Mouse (Mus musculus): Measurements from ENCODE around the gene Asphd2. TPM values are rescaled to one million over a fixed set of nuclear protein-coding genes. Genes with fewer than 3 reads are reported as not detected.
"Not testable (repeated sequence)": the region's sequence is repeated elsewhere in the genome, so short reads cannot be mapped to it uniquely, and the experiment has no call there.

The Asphd2 gene
- polyA plus RNA-seq, 1 experiment from 2014 or later: 1.7 TPM

DNA sequence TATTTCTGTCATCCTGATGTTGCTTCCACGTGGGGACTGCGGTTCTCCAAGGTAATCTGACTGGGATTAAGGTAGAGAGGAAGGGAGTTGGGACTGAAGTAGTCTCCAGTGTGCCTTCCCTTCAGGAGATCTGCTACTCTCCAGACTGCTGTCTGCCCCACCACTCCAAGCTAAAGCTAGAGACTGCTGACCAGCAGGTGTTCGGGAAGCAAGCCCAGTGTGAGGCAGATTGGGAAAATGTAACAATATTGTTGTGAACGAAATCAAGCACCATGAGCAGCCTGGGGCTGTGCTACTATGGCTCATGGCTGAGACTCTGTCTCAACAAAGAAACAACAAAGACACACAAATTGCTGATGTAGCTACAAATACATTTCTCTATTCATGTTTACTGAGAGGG is 23.4 kb upstream of the Asphd2 start:
- Histone ChIP-seq H3K4me3 (ENCODE audit: low read length) (no peak overlapping the region), H3K27me3 (ENCODE audit: control insufficient read depth, insufficient read depth, low read depth, low read length) (no peaks in the 10 kb centered on the region; the same call in 1 of the 2 replicates), H3K36me3 (ENCODE audit: control insufficient read depth, insufficient read depth, low read length) (no peaks in the 10 kb centered on the region), H3K4me1 (replicated peaks; ENCODE audit: control insufficient read depth, insufficient read depth, low read length) (no peaks in the 10 kb centered on the region), H3K4me2 (ENCODE audit: low read depth, low read length) (no peak overlapping the region), H3K9me3 (ENCODE audit: control insufficient read depth, low read length) (no peaks in the 10 kb centered on the region), H3K27ac (ENCODE audit: low read length) (no peak overlapping the region), H3K9ac (ENCODE audit: low read length) (no peak overlapping the region)
- 55% methylated on average over 4 of the region's 4 CpGs for WGBS
- ATAC-seq (ENCODE audit: low read depth): no peak

DNA sequence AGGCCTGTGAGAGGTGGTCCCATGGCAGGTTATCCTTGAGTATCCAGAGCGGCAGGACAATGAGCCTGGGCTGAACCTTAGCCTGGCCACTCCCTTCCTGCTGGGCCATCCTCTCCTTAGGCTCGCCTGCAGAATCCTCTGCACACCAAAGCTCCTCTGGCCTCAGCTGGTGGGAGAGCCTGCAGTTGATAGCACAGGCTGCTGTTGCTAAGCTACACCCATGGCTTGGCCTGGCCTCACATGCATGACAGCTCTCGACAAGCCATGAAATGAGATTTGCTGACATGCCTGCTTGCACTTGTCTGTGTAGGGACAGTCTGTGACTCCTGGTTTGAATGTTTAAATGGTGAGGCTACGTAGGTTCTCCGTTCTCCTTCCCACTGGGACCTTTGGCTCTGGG is 22.0 kb upstream of the Asphd2 start:
- no peak for ATAC-seq (ENCODE audit: low read depth)
- Histone ChIP-seq H3K36me3 (ENCODE audit: control insufficient read depth, insufficient read depth, low read length) (no peaks in the 10 kb centered on the region), H3K4me3 (ENCODE audit: low read length) (no peak overlapping the region), H3K9me3 (ENCODE audit: control insufficient read depth, low read length) (no peaks in the 10 kb centered on the region), H3K27ac (ENCODE audit: low read length) (no peak overlapping the region), H3K9ac (ENCODE audit: low read length) (no peak overlapping the region), H3K27me3 (ENCODE audit: control insufficient read depth, insufficient read depth, low read depth, low read length) (no peaks in the 10 kb centered on the region; the same call in 1 of the 2 replicates), H3K4me1 (replicated peaks; ENCODE audit: control insufficient read depth, insufficient read depth, low read length) (no peaks in the 10 kb centered on the region), H3K4me2 (ENCODE audit: low read depth, low read length) (no peak overlapping the region)
- WGBS: 64% methylated on average over 5 of the region's 5 CpGs

DNA sequence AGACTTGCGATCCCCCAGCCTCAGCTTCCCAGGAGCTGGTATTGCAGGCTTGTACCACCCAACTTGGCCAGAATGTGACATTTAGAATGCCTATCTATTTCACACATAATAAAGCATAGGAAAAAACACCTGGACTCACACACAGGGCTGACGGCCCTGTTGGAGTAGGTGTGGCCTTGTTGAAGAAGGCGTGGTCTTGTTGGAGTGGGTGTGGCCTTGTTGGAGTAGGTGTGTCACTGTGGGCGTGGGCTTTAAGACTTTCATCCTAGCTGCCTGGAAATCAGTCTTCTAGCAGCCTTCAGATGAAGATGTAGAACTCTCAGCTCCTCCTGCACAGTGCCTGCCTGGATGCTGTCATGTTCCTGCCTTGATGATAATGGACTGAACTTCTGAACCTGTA is 18.1 kb upstream of the Asphd2 start:
- H3K4me2 ChIP-seq (ENCODE audit: low read depth, low read length); H3K9ac ChIP-seq (ENCODE audit: low read length); H3K4me1 ChIP-seq (replicated peaks; ENCODE audit: control insufficient read depth, insufficient read depth, low read length); H3K27ac ChIP-seq (ENCODE audit: low read length); H3K9me3 ChIP-seq (ENCODE audit: control insufficient read depth, low read length); H3K36me3 ChIP-seq (ENCODE audit: control insufficient read depth, insufficient read depth, low read length); H3K27me3 ChIP-seq (ENCODE audit: control insufficient read depth, insufficient read depth, low read depth, low read length); ATAC-seq (ENCODE audit: low read depth); H3K4me3 ChIP-seq (ENCODE audit: low read length): not testable (repeated sequence)
- 70% methylated on average over 4 of the region's 4 CpGs for WGBS

DNA sequence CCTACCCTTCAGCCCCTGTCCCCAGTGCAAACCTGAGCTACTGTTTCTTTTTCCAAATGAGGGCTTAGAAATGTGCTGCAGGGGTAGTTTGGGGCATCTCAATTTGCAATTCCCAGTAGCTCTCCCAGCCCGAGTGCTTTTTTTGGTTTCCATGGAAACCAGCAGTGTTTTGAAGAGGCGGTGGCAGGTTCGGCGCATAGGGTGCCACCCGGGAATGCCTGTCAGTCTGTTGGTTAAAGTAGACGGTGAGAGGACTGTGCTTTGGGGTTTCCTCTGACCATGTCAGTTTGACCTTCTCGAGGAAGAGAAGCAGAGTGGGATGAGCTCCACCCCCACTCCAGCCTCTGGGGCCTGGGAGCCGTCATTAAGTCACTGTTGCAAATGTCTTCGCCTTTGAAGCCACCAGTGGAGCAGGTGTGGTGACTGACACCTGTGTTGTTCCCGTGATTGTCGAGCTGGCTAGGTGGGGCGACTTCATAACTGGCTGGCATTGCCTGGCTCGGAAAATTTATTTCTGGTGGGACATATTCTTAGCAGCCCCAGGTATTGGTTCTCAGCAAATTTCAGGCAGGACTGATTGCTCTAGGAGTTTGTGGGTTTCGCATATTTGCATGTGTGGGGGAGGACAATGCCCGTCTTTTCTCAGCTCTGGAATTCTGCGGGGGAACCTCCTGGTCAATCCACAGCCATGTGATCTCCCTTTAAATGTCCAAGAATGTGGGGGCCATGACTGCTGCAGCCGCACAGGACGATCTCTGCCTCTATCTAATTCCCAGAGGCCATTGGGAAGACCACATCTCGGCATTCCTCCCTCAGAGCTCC is 17.1 kb upstream of the Asphd2 start:
- H3K4me3 ChIP-seq (ENCODE audit: low read length): no peak overlapping the region
- H3K27me3 ChIP-seq (ENCODE audit: control insufficient read depth, insufficient read depth, low read depth, low read length): peaks cover 2% of the 10 kb centered on the region; the same call in 1 of the 2 replicates
- no peak overlapping the region for H3K27ac ChIP-seq (ENCODE audit: low read length)
- ATAC-seq (ENCODE audit: low read depth): no peak
- H3K4me1 ChIP-seq (replicated peaks; ENCODE audit: control insufficient read depth, insufficient read depth, low read length): no peaks in the 10 kb centered on the region
- H3K9ac ChIP-seq (ENCODE audit: low read length): no peak overlapping the region
- no peak overlapping the region for H3K4me2 ChIP-seq (ENCODE audit: low read depth, low read length)
- WGBS: 10% methylated on average over 19 of the region's 19 CpGs
- no peaks in the 10 kb centered on the region for H3K9me3 ChIP-seq (ENCODE audit: control insufficient read depth, low read length)
- no peaks in the 10 kb centered on the region for H3K36me3 ChIP-seq (ENCODE audit: control insufficient read depth, insufficient read depth, low read length)

DNA sequence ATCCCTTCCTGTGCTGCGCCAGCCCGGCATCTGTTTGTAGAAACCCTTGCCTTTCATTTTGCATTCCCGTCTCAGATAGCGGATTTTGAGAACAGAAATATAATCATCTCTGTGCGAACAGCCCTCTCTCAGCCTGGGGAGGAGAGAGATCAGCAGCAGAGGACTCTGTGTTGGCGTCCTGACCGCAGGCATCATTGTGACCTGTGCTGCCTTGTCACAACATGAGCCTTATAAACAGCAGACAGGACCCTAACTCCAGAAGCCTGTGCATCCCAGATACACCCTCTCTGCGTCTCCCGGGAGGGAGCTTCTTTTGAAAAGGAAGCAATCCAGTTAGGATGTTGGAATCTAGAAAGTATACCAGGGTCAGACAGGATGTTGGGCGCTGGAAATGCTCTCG is 16.4 kb upstream of the Asphd2 start:
- Histone ChIP-seq H3K4me1 (replicated peaks; ENCODE audit: control insufficient read depth, insufficient read depth, low read length) (no peaks in the 10 kb centered on the region), H3K36me3 (ENCODE audit: control insufficient read depth, insufficient read depth, low read length) (no peaks in the 10 kb centered on the region), H3K27ac (ENCODE audit: low read length) (no peak overlapping the region), H3K4me2 (ENCODE audit: low read depth, low read length) (no peak overlapping the region), H3K27me3 (ENCODE audit: control insufficient read depth, insufficient read depth, low read depth, low read length) (peaks cover 2% of the 10 kb centered on the region; the same call in 1 of the 2 replicates), H3K9ac (ENCODE audit: low read length) (no peak overlapping the region), H3K9me3 (ENCODE audit: control insufficient read depth, low read length) (no peaks in the 10 kb centered on the region), H3K4me3 (ENCODE audit: low read length) (no peak overlapping the region)
- no peak for ATAC-seq (ENCODE audit: low read depth)
- WGBS: 29% methylated on average over 11 of the region's 11 CpGs

DNA sequence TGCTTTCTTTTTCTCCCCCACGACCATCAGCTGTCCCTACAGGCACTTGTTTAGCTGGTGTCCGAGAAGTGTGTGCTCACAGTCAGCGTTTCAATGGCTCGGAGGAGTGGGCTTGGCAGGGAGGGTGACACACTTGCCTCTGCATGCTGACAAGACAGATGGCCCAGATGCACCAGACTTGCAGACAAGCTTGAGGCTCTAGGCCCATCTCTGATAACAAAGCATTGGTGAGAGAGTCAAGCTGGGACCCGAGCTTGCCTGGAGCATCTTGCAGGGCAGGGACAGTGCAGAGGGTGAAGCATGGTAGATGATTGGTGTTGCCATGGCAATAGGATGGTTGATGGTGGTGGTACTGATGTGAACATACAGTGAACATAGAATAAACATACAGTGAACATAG is 14.6 kb upstream of the Asphd2 start:
- Histone ChIP-seq H3K4me1 (replicated peaks; ENCODE audit: control insufficient read depth, insufficient read depth, low read length) (no peaks in the 10 kb centered on the region), H3K36me3 (ENCODE audit: control insufficient read depth, insufficient read depth, low read length) (no peaks in the 10 kb centered on the region), H3K9ac (ENCODE audit: low read length) (no peak overlapping the region), H3K27me3 (ENCODE audit: control insufficient read depth, insufficient read depth, low read depth, low read length) (peaks cover 2% of the 10 kb centered on the region; the same call in 1 of the 2 replicates), H3K4me2 (ENCODE audit: low read depth, low read length) (no peak overlapping the region), H3K27ac (ENCODE audit: low read length) (no peak overlapping the region), H3K4me3 (ENCODE audit: low read length) (no peak overlapping the region), H3K9me3 (ENCODE audit: control insufficient read depth, low read length) (no peaks in the 10 kb centered on the region)
- WGBS: 33% methylated on average over 5 of the region's 5 CpGs
- ATAC-seq (ENCODE audit: low read depth): no peak

DNA sequence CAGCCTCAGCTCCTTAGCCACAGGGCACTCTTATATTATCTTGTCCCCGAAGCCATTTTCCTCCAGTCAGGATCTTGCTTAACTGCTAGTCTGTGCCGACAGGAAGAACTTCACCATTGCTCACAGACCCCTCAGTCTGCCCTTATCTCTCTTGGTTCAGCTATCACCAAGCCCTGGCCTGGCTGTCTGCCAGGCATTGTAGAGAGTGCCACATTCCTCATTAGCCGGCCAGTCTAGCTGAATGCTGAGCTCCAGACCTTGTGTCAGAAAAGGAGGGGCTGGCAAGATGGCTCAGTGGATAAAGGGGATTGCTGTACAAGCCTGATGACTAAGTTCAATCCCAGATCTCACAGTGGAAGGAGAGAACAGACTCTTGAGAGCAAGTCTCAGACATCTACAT is 11.4 kb upstream of the Asphd2 start:
- H3K4me2 ChIP-seq (ENCODE audit: low read depth, low read length): no peak overlapping the region
- H3K9me3 ChIP-seq (ENCODE audit: control insufficient read depth, low read length): no peaks in the 10 kb centered on the region
- H3K4me1 ChIP-seq (replicated peaks; ENCODE audit: control insufficient read depth, insufficient read depth, low read length): no peaks in the 10 kb centered on the region
- H3K36me3 ChIP-seq (ENCODE audit: control insufficient read depth, insufficient read depth, low read length): no peaks in the 10 kb centered on the region
- no peak overlapping the region for H3K9ac ChIP-seq (ENCODE audit: low read length)
- no peak for ATAC-seq (ENCODE audit: low read depth)
- no peak overlapping the region for H3K4me3 ChIP-seq (ENCODE audit: low read length)
- H3K27ac ChIP-seq (ENCODE audit: low read length): no peak overlapping the region
- WGBS: 29% methylated on average over 3 of the region's 3 CpGs
- H3K27me3 ChIP-seq (ENCODE audit: control insufficient read depth, insufficient read depth, low read depth, low read length): no peaks in the 10 kb centered on the region

DNA sequence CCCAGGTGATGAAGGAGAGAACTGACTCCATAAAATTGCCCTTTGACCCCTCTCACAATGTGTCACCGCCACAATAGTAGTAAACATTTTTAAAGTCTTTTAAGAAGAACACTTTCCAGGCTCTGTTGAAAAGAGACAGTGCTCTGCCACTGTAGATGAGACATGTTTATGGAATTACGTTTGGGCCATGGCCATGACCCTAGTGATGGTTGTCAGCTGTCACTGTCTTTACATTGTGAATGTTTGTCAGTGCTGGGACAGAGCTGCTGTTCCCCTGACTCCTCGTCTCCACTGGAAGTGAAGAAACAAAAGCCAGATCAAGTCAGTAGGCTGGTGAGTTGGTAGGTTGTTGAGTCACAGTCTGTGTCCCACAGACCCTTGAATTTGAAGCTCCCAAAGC is 7.8 kb upstream of the Asphd2 start:
- no peak overlapping the region for H3K27ac ChIP-seq (ENCODE audit: low read length)
- no peak overlapping the region for H3K4me2 ChIP-seq (ENCODE audit: low read depth, low read length)
- WGBS: 32% methylated on average over 3 of the region's 3 CpGs
- H3K4me1 ChIP-seq (replicated peaks; ENCODE audit: control insufficient read depth, insufficient read depth, low read length): no peaks in the 10 kb centered on the region
- H3K4me3 ChIP-seq (ENCODE audit: low read length): no peak overlapping the region
- peak; percentile 86 for ATAC-seq (ENCODE audit: low read depth)
- H3K27me3 ChIP-seq (ENCODE audit: control insufficient read depth, insufficient read depth, low read depth, low read length): no peaks in the 10 kb centered on the region
- no peaks in the 10 kb centered on the region for H3K9me3 ChIP-seq (ENCODE audit: control insufficient read depth, low read length)
- no peak overlapping the region for H3K9ac ChIP-seq (ENCODE audit: low read length)
- H3K36me3 ChIP-seq (ENCODE audit: control insufficient read depth, insufficient read depth, low read length): no peaks in the 10 kb centered on the region

DNA sequence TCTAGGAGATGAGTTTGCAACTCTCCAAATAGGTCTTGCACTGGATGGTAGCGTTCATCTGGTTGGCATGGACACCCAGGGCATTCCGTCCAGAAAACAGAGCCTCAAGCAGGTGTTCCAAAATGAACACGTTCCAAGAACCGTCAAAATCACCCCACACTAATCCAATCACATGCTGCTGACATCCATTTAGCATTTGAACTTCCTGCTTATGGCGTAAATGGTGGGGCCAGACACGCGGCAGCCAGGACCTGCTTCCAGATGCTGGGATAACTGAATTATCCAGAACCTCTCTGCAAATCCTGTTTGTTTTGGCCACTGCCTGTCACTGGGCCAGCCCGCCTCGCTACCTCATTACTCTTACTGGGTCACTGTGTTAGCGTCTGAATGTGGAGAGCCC is 4.6 kb upstream of the Asphd2 start:
- H3K9me3 ChIP-seq (ENCODE audit: control insufficient read depth, low read length): no peaks in the 10 kb centered on the region
- H3K4me2 ChIP-seq (ENCODE audit: low read depth, low read length): no peak overlapping the region
- H3K27me3 ChIP-seq (ENCODE audit: control insufficient read depth, insufficient read depth, low read depth, low read length): peaks cover 9% of the 10 kb centered on the region
- H3K4me3 ChIP-seq (ENCODE audit: low read length): no peak overlapping the region
- H3K9ac ChIP-seq (ENCODE audit: low read length): no peak overlapping the region
- ATAC-seq (ENCODE audit: low read depth): no peak
- WGBS: 46% methylated on average over 10 of the region's 10 CpGs
- no peaks in the 10 kb centered on the region for H3K36me3 ChIP-seq (ENCODE audit: control insufficient read depth, insufficient read depth, low read length)
- no peak overlapping the region for H3K27ac ChIP-seq (ENCODE audit: low read length)
- no peaks in the 10 kb centered on the region for H3K4me1 ChIP-seq (replicated peaks; ENCODE audit: control insufficient read depth, insufficient read depth, low read length)

All from lung, embryonic 16.5 days (tissue).